Mouse (Mus musculus): ENCODE measurements around the gene Prkab1.

- TF ChIP-seq CTCF (IDR thresholded peaks at IDR 0.05; ENCODE audit: borderline replicate concordance, control insufficient read depth, extremely low read depth, insufficient read depth, low read length, poor library complexity) (no peak), POLR2A (IDR thresholded peaks at IDR 0.05; ENCODE audit: control insufficient read depth, extremely low read depth, insufficient read depth, low read length, poor library complexity) (no peak)
Measured at GRCm38 (mm10) chr5:116021552-116021951, 2.8 kb downstream of the Prkab1 start.

All from thymus, adult 2 months (tissue).